Mouse (Mus musculus): ENCODE measurements around the gene Rnf145. TPM values are rescaled to one million over a fixed set of nuclear protein-coding genes. Genes with fewer than 3 reads are reported as not detected.

Gene Rnf145
- total RNA-seq, 4 experiments from 2014 or later, result 5.7 to 12.5 (median 6.9) TPM

DNA sequence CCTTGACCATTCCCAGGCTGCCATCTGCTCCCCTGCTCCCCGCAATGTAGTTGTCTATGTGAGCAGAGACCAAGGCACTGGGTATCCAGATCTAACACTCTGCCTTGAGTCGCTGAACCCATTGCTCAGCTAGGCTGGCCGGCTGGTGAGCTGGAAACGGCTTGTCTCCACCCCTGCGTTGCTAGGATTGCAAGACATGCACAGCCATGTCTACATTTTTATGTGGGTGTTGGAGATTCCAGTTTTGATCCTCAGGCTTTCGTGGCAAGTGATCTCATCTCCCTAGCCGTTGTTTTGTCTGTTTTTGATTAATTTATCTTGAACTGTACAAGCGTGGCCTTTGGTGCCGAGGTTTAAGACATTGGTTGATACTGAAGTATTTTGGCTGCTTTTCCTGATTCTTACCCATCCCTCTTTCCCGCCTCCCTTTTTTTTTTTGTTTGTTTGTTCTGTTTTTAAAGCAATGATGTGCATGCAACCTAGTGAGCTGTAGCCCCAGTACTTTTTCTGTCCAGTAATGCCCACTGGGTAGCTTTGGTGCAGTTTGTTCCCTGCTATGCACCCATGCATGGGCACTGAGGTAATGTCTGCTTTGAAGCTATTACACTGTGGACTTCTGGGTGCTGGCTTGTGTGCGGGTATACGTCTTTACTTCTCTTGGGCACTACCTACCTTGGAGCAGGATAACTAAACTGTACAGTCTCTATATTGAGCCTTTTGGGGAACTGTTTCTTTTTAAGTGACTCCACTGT lies 16.4 kb downstream of the Rnf145 start:
- no peak for DNase-seq (ENCODE audit: low spot score in 2 of 2)

DNA sequence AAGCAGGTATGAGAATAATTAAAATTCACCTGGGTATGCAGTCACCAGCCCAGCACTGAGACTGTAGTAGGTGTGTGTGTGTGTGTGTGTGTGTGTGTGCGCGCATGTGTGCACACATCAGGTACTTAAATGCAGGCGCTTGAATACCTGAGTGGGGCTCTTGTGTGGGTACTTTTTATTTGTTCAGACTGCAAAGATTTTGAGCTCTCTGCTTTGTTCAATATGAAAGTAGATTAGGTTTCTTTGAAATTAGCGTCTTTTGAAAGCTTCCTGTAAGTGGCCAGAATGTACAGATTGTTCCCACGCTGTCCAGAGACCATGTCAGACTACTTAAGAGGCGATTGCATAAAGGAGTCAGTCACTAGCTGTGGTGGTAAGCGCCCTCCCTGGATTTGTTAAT lies 18.6 kb downstream of the Rnf145 start:
- no peak for DNase-seq (ENCODE audit: low spot score in 2 of 2)

GRCm38 (mm10) chr11:44538101-44538500 lies 19.3 kb downstream of the Rnf145 start:
- no peak for DNase-seq (ENCODE audit: low spot score in 2 of 2)

DNA sequence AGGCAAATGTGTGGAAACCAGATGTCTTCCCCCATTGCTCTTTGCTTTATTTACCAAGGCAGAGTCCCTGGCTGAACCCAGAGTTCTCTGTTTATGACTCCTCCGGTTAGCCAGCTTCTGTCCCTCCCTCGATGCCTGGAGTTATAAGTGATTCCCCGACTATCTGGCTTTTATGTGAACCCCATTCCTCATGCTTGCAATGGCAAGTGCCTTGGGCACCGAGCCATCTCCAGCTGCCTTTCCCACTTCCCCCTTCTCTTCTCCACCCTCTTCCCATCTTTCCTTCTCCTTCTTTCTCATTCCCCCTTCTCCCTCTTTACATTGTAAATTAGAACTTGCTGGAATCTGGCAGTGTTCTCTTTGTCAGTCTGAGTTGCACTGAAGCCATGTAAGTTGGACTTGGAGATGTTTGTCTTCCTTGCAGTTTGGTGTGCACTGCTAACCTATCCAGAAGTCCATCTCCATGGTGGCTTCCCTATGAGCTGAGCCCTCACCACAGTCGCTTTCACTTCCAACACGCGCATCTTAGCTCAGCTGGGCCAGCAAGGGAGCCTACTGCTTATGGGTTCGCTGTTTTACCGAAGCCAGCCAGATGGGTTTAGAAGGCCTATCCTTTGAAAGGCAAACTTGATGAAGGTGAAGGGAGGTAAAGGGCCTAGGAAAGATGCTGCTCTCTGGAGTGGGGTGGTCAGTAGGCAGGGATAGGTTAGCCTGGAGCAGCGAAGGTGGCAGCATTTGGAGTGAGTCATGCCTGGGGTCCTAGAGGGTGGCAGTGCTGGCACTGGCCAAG lies 19.9 kb downstream of the Rnf145 start:
- no peak for DNase-seq (ENCODE audit: low spot score in 2 of 2)

DNA sequence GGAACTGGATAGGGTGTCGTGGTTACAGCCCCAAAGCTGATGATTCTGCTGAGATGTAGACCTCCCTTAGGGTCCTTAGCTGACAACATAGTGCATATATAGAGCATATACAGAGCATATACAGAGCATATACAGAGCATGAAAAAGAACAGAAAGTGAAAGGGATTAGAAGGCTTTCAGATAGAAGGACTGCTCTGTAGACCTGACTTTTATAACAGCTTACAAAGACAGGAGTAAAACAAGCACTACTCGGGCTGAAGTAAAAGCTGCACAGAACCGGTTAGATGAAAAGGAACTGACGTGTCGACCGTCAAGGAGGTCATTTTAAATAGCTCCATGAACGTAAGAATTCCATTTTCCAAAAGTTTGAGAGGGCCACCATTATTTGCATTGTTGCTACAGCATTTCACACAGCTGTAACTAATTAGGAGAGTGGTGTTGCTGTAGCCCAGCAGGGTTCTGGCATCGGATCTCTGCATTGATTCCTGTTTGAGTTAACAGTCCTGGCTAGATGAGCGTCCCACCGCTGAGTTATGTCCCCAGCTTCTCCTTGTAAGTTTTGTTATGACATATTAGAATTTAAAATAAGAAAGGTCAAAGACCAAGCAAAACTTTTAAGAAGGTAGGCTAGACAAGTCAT lies 20.6 kb downstream of the Rnf145 start:
- no peak for DNase-seq (ENCODE audit: low spot score in 2 of 2)

DNA sequence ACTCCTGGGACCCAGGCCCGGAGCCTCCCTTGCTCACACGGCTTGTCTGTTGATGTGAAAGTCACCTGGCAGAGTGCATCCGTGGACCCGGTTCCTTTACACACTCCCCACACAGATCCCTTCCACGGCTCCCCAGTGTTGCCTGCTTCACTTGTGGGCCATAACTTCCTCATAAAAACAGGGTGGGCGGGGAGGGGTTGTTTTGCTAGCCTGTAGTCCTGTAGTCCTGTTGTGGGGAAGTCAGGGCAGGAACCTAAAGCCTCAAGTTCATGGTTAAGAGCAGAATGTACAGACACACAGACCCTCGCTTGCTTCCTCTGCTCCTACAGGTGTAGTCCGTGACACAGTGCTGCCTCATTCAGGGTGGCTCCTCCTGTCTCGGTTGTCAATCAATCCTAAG lies 21.5 kb downstream of the Rnf145 start:
- no peak for DNase-seq (ENCODE audit: low spot score in 2 of 2)

DNA sequence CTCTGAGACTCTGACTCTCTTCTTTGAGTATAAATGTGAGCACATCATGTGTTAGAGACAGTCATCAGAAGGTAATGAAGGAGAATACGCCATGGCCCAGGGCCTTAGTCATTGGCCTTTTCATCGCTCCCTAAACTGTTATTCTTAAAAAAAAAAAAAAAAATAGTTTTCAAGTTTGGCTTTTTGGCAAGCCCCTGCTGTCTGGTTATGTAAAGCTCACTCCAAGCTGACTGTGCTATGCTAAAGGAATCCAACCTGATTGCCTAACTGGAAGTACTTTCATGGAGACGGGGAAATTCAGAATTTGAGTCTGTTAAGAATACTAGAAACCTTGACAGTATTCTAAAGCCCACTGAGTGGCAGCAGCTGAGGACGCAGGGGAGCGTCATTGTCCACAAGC lies 22.5 kb downstream of the Rnf145 start:
- no peak for DNase-seq (ENCODE audit: low spot score in 2 of 2)

GRCm38 (mm10) chr11:44541813-44542212 lies 23.0 kb downstream of the Rnf145 start:
- DNase-seq (ENCODE audit: low spot score in 2 of 2), result no peak

DNA sequence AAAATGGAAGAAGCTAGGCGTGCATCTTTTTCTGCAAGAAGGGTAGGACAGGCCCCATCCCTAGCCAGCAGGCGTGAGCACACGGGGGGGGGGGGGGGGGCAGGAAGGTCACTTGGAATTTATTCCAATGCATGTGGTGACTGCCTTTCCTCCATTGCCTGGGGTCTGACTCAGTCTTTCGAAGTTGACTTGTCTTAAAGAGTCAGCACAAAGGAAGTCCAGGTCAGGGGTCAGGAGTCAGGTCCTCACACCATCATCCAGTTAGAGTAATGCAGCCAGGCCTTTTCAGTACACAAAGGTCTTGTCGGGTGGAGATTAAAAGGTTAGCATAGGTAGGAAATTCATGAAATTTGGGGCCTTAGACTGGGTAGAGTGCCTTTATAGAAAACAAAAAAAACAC lies 24.8 kb downstream of the Rnf145 start:
- DNase-seq (ENCODE audit: low spot score in 2 of 2), result no peak

DNA sequence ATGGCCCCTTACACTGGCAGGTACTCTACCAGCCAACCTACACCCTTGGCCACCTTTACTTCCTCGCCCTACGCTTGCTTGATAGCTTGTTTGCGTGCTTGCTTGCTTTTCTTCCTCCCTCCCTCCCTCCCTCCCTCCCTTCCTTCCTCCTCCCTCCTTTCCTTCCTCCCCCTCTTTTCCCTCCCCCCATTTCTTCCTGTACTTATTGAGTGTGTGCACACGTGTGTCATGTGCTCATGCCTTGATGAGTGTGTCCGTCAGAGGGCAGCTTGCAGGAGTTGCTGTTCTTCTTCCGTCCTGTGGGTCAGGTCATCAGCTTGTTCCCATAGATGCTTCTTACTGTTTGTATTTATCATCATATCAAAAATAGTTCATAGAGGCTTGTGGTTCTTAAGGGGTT lies 25.2 kb downstream of the Rnf145 start:
- DNase-seq (ENCODE audit: low spot score in 2 of 2), result no peak

DNA sequence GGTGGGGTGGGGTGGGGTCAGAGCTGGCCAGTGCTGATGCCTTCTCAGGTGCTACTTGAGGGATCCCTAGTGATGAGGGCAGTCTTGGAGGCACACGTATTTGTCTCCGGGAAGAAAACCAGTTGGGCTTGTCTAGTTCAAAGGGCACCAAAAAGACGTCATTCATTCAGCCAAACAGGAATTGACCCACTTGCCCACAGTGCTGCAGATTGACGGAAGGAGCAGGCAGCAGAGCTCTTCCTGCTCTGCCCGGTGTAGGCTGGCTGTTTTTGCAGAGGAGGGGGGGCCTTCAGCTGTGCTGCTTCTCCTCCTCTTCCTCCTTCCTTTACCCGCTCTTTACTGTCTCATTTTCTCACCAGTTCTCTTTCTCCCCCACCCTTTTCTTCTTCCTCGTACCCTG lies 26.4 kb downstream of the Rnf145 start:
- no peak for DNase-seq (ENCODE audit: low spot score in 2 of 2)

DNA sequence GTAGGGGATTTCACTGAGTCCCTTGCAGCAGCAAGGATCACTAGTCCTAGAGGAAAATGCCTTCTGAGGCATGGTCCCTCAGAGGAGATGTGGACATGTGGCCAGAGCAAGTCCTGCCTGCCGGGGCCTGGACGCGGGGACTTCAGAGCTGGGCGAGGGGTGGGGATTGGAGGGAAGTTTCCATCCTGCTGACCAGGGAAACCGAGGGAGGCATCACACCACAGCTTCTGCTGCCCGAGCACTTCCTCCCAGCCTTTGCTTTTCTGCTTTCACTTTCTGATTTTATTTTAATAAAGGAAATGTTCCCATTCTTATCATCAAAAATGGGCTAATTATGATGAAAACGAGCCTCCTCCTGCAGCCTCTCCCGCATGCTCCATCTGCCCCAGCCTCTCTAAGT lies 27.5 kb downstream of the Rnf145 start:
- no peak for DNase-seq (ENCODE audit: low spot score in 2 of 2)

GRCm38 (mm10) chr11:44547651-44548196 lies 29.0 kb downstream of the Rnf145 start:
- no peak for DNase-seq (ENCODE audit: low spot score in 2 of 2)

GRCm38 (mm10) chr11:44548816-44549215 lies 30.1 kb downstream of the Rnf145 start:
- DNase-seq (ENCODE audit: low spot score in 2 of 2), result no peak

DNA sequence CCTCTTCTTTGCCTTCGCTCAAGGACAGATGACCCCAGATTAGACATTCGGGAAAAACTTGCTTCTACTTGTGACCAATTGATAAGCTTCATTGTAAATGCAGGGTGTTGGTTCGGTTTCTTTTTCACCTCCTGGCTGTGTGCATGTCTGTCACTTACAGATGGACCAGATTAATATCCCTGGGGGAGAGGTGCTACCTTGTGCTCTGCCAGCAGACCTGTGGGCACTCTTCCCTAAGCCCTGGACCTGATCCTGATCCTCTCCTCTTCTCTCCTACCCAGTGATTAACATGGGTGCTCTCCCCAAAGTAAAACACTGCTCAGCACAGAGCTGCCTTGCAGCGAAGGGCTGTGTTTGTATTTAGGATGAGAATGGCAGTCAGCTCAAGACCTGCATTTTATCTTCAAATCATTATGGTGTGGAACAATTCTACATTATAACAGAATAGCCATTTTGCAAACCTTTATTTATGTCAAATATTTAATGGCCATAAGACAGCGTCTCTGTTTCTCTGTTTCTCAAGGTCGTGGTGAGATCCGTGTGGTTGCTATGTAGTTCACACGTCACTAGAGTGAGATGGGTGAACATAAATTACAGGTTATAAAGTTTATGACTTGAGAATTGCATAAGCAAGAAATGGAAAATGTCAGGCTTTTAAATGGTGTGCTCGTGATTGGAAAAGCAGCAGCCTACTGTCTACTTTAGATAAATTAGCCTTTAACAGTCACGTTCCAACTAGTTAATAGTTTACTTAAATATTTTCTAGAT lies 30.9 kb downstream of the Rnf145 start:
- no peak for DNase-seq (ENCODE audit: low spot score in 2 of 2)

DNA sequence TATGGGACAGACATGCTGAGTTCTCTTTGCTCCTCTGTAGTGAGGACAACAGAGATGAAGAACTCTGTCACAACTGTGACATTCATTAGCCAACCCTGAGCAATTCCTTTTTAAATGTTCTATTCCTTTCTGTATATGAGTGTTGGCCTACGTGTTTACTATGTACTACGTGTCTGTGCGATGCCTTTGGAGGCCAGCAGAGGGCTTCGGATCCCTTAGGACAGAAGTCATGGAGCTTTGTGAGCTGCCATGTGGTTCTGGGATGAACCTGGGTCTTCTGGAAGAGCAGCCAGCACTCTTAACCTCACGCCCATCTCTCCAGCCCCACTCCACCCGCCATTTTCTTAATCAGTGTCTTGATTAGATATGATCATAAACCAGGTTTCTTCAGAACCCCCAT lies 32.2 kb downstream of the Rnf145 start:
- DNase-seq (ENCODE audit: low spot score in 2 of 2), result no peak

GRCm38 (mm10) chr11:44554339-44554738 lies 35.6 kb downstream of the Rnf145 start:
- no peak for DNase-seq (ENCODE audit: low spot score in 2 of 2)

GRCm38 (mm10) chr11:44558521-44558920 lies 39.8 kb downstream of the Rnf145 start:
- no peak for DNase-seq (ENCODE audit: low spot score in 2 of 2)

- no peak for DNase-seq (ENCODE audit: low spot score in 2 of 2)
Observed at GRCm38 (mm10) chr11:44559466-44559865, 40.7 kb downstream of the Rnf145 start.

DNA sequence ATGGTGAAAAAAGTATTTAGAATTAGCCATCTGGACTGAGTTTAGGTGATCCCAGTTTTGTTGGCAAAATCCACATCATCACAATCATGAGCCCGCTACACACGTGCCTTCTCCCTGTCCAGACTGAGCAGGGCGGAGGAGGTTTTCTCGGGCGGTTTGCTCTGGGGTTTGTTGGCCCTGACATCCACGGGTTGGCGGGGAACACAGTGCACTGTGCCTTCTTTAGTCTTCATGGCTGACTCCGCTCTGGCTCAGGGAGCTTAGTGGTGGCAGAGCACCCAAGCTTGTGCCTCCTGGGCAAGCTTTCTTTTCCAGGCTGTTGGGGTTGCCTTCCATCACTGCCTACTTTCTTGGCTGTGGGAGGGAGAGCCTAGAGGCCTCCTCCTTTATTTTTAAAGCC lies 41.6 kb downstream of the Rnf145 start:
- no peak for DNase-seq (ENCODE audit: low spot score in 2 of 2)

- DNase-seq (ENCODE audit: low spot score in 2 of 2), result no peak
Observed at GRCm38 (mm10) chr11:44561476-44562015, 42.8 kb downstream of the Rnf145 start.
